Mouse (Mus musculus): ENCODE measurements at regions not wholly inside any gene's neighbourhood (a gene's known extent, or its start where the extent isn't known, plus 50 kb on each side); places are given as distances from the start of the nearest gene placed in this dataset.

DNA sequence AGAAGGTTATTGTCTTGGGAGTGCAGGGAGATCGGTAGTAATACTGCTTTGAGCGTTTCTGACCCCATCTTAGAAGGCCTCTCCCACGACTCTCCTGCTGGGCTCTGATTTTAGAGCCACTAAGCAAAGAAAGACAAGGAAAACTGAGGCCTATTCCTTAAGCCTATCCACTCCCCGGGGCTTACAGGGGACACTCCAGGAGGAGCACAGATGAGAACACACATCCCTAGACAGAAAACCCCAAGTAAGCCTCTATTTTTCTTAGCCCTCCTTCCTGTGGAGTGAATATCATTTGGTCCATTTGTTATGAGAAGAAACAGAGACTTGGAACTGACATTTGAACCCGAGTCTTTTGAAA, 67.7 kb upstream of the Ubash3b start:
- 4% methylated on average over 5 of the region's 5 CpGs for WGBS

DNA sequence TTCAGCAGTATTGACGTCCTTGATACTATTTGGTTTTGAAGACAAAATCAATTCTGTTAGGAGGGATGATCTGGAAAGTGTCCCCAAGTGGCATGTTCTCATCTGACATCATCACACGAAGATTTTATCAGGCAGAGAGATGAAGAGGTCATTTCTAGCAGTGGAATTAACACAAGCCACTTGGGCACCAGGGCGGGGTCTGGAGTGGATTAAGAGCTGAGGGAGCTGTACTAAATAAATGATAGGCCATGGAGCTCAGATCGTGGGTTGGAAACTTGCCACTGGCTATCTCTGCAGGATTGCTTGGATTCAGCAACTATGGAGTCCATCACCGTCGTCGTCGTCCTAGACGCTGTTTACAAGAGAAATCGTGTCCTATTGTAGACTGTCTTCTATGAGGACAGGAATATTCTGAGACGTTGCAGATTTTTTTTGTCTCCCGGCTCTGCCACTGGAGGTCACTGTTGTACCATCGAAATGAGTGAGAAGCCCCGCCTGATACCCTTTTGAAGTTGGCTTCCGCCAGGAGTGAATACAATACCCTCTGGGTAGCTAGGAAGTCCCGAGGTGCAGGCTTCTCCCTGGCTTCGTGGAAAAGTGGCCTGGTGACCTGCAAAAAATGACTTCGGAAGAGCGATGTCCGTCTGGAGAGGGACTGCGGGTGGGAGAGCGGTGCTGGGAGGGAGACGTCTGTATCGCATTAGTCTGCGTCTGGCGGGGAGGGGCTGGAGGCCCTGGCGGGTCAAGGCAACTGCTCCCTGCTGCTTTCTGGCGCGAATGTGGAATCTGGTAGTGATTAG, 67.1 kb upstream of the Ubash3b start:
- no peak for TF ChIP-seq POLR2A (IDR thresholded peaks at IDR 0.05; ENCODE audit: borderline replicate concordance, extremely low read depth, insufficient read depth, insufficient read length)
- H3K36me3 ChIP-seq (ENCODE audit: control insufficient read depth, insufficient read depth, low read length): no peaks in the 10 kb centered on the region
- H3K27ac ChIP-seq (replicated peaks; ENCODE audit: low read depth, low read length): peak overlapping the region; percentile 94
- ATAC-seq (ENCODE audit: low FRiP score, low read depth) (peak; percentile 90), DNase-seq (ENCODE audit: low spot score) (peak; percentile 93)
- WGBS: 4% methylated on average over 29 of the region's 29 CpGs
- peak overlapping the region; percentile 56 for H3K4me2 ChIP-seq (replicated peaks; ENCODE audit: low read depth, low read length, severe bottlenecking)
- peaks cover 14% of the 10 kb centered on the region for H3K4me1 ChIP-seq (ENCODE audit: control insufficient read depth, insufficient read depth, low read length)
- H3K27me3 ChIP-seq (ENCODE audit: control insufficient read depth, insufficient read depth, low read length): no peaks in the 10 kb centered on the region
- peak overlapping the region; percentile 65 for H3K9ac ChIP-seq (ENCODE audit: low read depth, low read length, severe bottlenecking)
- peak overlapping the region; percentile 40 for H3K4me3 ChIP-seq (replicated peaks; ENCODE audit: low read length)
- H3K9me3 ChIP-seq (ENCODE audit: control insufficient read depth, low read length): no peaks in the 10 kb centered on the region

More for the DNA sequence above, 67.7 kb upstream of the Ubash3b start:
- DNase-seq (ENCODE audit: low spot score): no peak
- Histone ChIP-seq H3K27ac (replicated peaks; ENCODE audit: low read depth, low read length) (peak overlapping the region; percentile 94), H3K9me3 (ENCODE audit: control insufficient read depth, low read length) (no peaks in the 10 kb centered on the region), H3K4me1 (ENCODE audit: control insufficient read depth, insufficient read depth, low read length) (peaks cover 14% of the 10 kb centered on the region), H3K4me3 (replicated peaks; ENCODE audit: low read length) (peak overlapping the region; percentile 40), H3K36me3 (ENCODE audit: control insufficient read depth, insufficient read depth, low read length) (no peaks in the 10 kb centered on the region), H3K9ac (ENCODE audit: low read depth, low read length, severe bottlenecking) (peak overlapping the region; percentile 65), H3K27me3 (ENCODE audit: control insufficient read depth, insufficient read depth, low read length) (no peaks in the 10 kb centered on the region), H3K4me2 (replicated peaks; ENCODE audit: low read depth, low read length, severe bottlenecking) (peak overlapping the region; percentile 56)
- TF ChIP-seq POLR2A (IDR thresholded peaks at IDR 0.05; ENCODE audit: borderline replicate concordance, extremely low read depth, insufficient read depth, insufficient read length): no peak
- ATAC-seq (ENCODE audit: low FRiP score, low read depth): no peak

DNA sequence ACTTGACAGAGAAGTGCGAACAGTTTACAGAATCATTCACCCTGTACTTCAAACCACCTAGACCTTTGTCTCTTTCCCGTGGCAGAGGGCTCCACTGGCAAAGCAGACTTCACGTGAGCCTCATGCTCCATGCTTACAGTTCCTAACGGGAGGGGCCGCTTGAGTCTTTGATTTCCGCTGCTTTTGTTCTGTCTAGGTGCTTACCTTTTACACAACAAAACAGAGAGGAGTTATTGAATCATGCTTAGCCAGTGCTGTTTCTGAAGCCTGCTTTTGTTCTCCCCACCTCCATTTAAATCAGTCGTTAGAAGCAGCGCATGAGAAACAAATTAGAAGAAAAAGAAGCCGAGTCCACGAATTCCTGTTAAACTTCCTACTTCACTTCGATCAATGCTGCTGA, 61.9 kb upstream of the Ubash3b start:
- DNase-seq (ENCODE audit: low spot score) (no peak), ATAC-seq (ENCODE audit: low FRiP score, low read depth) (no peak)
- no peak for TF ChIP-seq POLR2A (IDR thresholded peaks at IDR 0.05; ENCODE audit: borderline replicate concordance, extremely low read depth, insufficient read depth, insufficient read length)
- Histone ChIP-seq H3K27ac (replicated peaks; ENCODE audit: low read depth, low read length) (peak overlapping the region; percentile 49), H3K27me3 (ENCODE audit: control insufficient read depth, insufficient read depth, low read length) (no peaks in the 10 kb centered on the region), H3K4me2 (replicated peaks; ENCODE audit: low read depth, low read length, severe bottlenecking) (no peak overlapping the region), H3K4me3 (replicated peaks; ENCODE audit: low read length) (no peak overlapping the region), H3K9me3 (ENCODE audit: control insufficient read depth, low read length) (no peaks in the 10 kb centered on the region), H3K4me1 (ENCODE audit: control insufficient read depth, insufficient read depth, low read length) (peaks cover 3% of the 10 kb centered on the region; the same call in 1 of the 2 replicates), H3K36me3 (ENCODE audit: control insufficient read depth, insufficient read depth, low read length) (no peaks in the 10 kb centered on the region), H3K9ac (ENCODE audit: low read depth, low read length, severe bottlenecking) (no peak overlapping the region)
- 37% methylated on average over 11 of the region's 11 CpGs for WGBS

DNA sequence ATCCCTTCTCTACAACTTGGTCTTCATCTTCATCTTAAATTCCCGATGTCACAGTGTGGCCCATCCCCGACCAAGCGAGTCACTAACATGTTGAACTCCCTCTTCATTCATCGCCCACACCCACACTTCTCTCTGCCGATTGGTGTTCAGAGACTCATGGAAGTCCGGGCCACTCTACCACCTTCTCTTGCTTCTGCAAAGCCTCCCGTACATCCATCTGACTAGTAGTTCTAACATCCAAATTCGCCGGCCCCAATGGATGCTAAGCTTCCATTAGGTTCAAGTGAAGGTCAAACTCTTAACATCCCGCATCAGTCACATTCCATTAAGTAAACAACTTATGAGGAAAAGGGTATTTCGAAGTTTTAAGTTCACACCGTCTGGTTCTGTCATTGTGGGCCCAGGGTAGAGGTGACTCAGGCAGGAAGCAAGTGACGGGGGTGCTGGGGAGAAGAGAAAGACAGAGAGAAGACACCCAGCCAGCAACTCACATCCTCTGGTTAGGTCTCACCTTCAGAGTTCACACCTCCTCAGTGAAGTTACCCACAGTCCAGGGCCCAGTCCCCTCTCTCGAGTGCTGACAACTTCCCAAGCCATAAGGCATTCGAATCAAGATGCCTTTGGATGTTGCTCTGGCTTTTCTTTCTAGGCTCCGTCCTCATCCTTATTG, 61.0 kb upstream of the Ubash3b start:
- ATAC-seq (ENCODE audit: low FRiP score, low read depth): no peak
- 84% methylated on average over 16 of the region's 16 CpGs for WGBS

DNA sequence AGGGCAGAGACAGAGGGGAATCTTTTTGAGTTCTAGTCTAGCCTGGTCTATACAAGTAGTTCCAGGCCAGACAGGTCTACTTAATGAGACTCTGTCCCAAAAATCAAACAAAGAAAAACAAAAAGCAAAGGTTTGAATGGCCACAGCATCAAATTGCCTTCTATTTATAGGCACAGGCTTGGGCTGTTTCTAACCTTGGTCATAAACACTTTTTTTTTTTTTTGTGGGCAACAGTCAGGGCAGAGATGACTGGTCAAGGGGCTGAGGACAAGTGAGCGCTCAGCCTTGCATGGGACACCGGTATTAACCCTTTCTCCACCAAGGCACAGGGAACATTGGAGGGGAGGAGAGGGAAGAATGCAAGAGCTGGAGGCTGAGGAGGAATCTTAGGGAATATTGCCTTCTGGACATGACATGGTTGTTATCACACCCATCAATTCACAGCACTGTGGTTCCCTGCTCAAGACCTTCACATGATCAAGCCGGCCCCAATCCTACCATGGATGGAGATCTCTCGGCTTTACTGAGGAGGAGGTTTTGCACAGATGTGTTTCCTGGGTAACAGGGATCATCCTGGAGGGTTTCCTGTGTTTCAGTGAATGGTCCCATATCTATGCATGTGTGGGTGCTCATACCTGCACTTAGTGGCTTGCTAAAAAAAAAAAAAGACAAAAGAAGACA, 59.8 kb upstream of the Ubash3b start:
- ATAC-seq (ENCODE audit: low FRiP score, low read depth): no peak
- no peak for TF ChIP-seq POLR2A (IDR thresholded peaks at IDR 0.05; ENCODE audit: borderline replicate concordance, extremely low read depth, insufficient read depth, insufficient read length)
- Histone ChIP-seq H3K4me3 (replicated peaks; ENCODE audit: low read length) (no peak overlapping the region), H3K27ac (replicated peaks; ENCODE audit: low read depth, low read length) (no peak overlapping the region), H3K4me2 (replicated peaks; ENCODE audit: low read depth, low read length, severe bottlenecking) (no peak overlapping the region), H3K4me1 (ENCODE audit: control insufficient read depth, insufficient read depth, low read length) (no peaks in the 10 kb centered on the region), H3K36me3 (ENCODE audit: control insufficient read depth, insufficient read depth, low read length) (no peaks in the 10 kb centered on the region), H3K9ac (ENCODE audit: low read depth, low read length, severe bottlenecking) (no peak overlapping the region), H3K27me3 (ENCODE audit: control insufficient read depth, insufficient read depth, low read length) (no peaks in the 10 kb centered on the region), H3K9me3 (ENCODE audit: control insufficient read depth, low read length) (no peaks in the 10 kb centered on the region)
- DNase-seq (ENCODE audit: low spot score): no peak
- 71% methylated on average over 4 of the region's 4 CpGs for WGBS

More for the DNA sequence above, 61.0 kb upstream of the Ubash3b start:
- no peaks in the 10 kb centered on the region for H3K9me3 ChIP-seq (ENCODE audit: control insufficient read depth, low read length)
- DNase-seq (ENCODE audit: low spot score): no peak
- no peaks in the 10 kb centered on the region for H3K36me3 ChIP-seq (ENCODE audit: control insufficient read depth, insufficient read depth, low read length)
- no peak for TF ChIP-seq POLR2A (IDR thresholded peaks at IDR 0.05; ENCODE audit: borderline replicate concordance, extremely low read depth, insufficient read depth, insufficient read length)
- no peaks in the 10 kb centered on the region for H3K4me1 ChIP-seq (ENCODE audit: control insufficient read depth, insufficient read depth, low read length)
- H3K4me3 ChIP-seq (replicated peaks; ENCODE audit: low read length): no peak overlapping the region
- no peak overlapping the region for H3K9ac ChIP-seq (ENCODE audit: low read depth, low read length, severe bottlenecking)
- no peak overlapping the region for H3K27ac ChIP-seq (replicated peaks; ENCODE audit: low read depth, low read length)
- no peak overlapping the region for H3K4me2 ChIP-seq (replicated peaks; ENCODE audit: low read depth, low read length, severe bottlenecking)
- no peaks in the 10 kb centered on the region for H3K27me3 ChIP-seq (ENCODE audit: control insufficient read depth, insufficient read depth, low read length)

All from limb, embryonic 14.5 days (tissue).